Mouse (Mus musculus) lung, embryonic 14.5 days (tissue): ENCODE measurements around the gene Rps11. TPM values are rescaled to one million over a fixed set of nuclear protein-coding genes. Genes with fewer than 3 reads are reported as not detected.
"Not testable (repeated sequence)": the region's sequence is repeated elsewhere in the genome, so short reads cannot be mapped to it uniquely, and the experiment has no call there.

ENCODE experiments used
- ATAC-seq: fragments of 200-750 bp; cut with Nextera tagmentation; 2 replicates; pipeline ENCODE4 v1.8.0; 2017; ENCODE audit warnings: mild to moderate bottlenecking, moderate TSS enrichment, moderate library complexity; ENCODE audit not compliant: insufficient read depth
- DNase-seq: peaks from one replicate; pipeline ENCODE4 v3.0.0-alpha.2; 2015
- H3K27ac ChIP-seq: fragments of 300-500 bp; sonication (generic); 2 replicates; pipeline ENCODE4 v1.5.1; 2014; ENCODE audit warnings: low read depth, mild to moderate bottlenecking, moderate library complexity
- H3K27me3 ChIP-seq: fragments of 300-500 bp; sonication (generic); 2 replicates; pipeline ENCODE4 v1.6.1; 2014; ENCODE audit warnings: low read length, control low read depth; ENCODE audit not compliant: insufficient read depth
- H3K36me3 ChIP-seq: fragments of 300-500 bp; sonication (generic); 2 replicates; pipeline ENCODE4 v1.6.1; 2014; ENCODE audit warnings: control low read depth; ENCODE audit not compliant: insufficient read depth
- H3K4me1 ChIP-seq: fragments of 300-500 bp; sonication (generic); 2 replicates; pipeline ENCODE4 v1.6.1; 2014; ENCODE audit warnings: antibody characterized with exemption, control low read depth; ENCODE audit not compliant: insufficient read depth
- H3K4me2 ChIP-seq: fragments of 300-500 bp; sonication (generic); 2 replicates; pipeline ENCODE4 v1.6.1; 2014; ENCODE audit warnings: mild to moderate bottlenecking
- H3K4me3 ChIP-seq: fragments of 300-500 bp; sonication (generic); 2 replicates; pipeline ENCODE4 v1.5.1; 2014; ENCODE audit warnings: low read depth, low read length
- H3K9ac ChIP-seq: fragments of 300-500 bp; sonication (generic); 2 replicates; pipeline ENCODE4 v1.6.1; 2014
- H3K9me3 ChIP-seq: fragments of 300-500 bp; sonication (generic); 2 replicates; pipeline ENCODE4 v1.6.1; 2016; ENCODE audit warnings: low read depth, low read length, control low read depth
- CTCF ChIP-seq: IDR thresholded peaks from 2 replicates; pipeline ENCODE4 v1.5.1; 2016; ENCODE audit warnings: antibody characterized with exemption, low read depth
- WGBS: fragments of 180-500 bp; shearing (Covaris S2); extraction: QIAGEN DNeasy Blood & Tissue Kit; methylation state at CpG from one replicate; pipeline ENCODE4 v1.1.7; 2014; 5-methylcytosine and 5-hydroxymethylcytosine counted together
- polyA plus RNA-seq: library from polyadenylated mRNA; unstranded; fragments of >200 nt; fragmentation: Nextera tagmentation; extraction: Ambion mirVana; gene quantifications from 2 replicates; pipeline ENCODE4 v1.2.1, GENCODE M21; 2014

Gene Rps11
- polyA plus RNA-seq = 1,873 and 1,878 TPM in 2 replicates

GRCm38 (mm10) chr7:45124224-45125143 is at the start of gene Rps11:
Gene Rps11 (minus strand): TSS chr7:45124439.
- peaks cover 73% of the 10 kb centered on the region for H3K36me3 ChIP-seq
- peaks cover 15% of the 10 kb centered on the region for H3K4me1 ChIP-seq
- H3K4me3 ChIP-seq = peak within 1 kb of the TSS; percentile 99
- H3K27me3 ChIP-seq = no peaks in the 10 kb centered on the region
- H3K4me2 ChIP-seq = peak within 1 kb of the TSS; percentile 92
- TF ChIP-seq CTCF = no peak
- H3K9ac ChIP-seq = peak within 1 kb of the TSS; percentile 98
- WGBS = under 1% methylated on average over 59 of the region's 59 CpGs
- peak; percentile 79 for ATAC-seq
- no peaks in the 10 kb centered on the region for H3K9me3 ChIP-seq
- peak within 1 kb of the TSS; percentile 95 for H3K27ac ChIP-seq
- peak; percentile 100 for DNase-seq

- H3K36me3 ChIP-seq, H3K4me3 ChIP-seq, H3K4me1 ChIP-seq, ATAC-seq, H3K27ac ChIP-seq, DNase-seq, H3K9ac ChIP-seq, H3K4me2 ChIP-seq: not testable (repeated sequence)
- peak; percentile 55 for TF ChIP-seq CTCF
- peaks cover 65% of the 10 kb centered on the region for H3K27me3 ChIP-seq
- 75% methylated on average over 1 of the region's 1 CpGs for WGBS
- peaks cover 17% of the 10 kb centered on the region for H3K9me3 ChIP-seq
Measured at GRCm38 (mm10) chr7:45173772-45174171, 49.5 kb upstream of the Rps11 start.

- Histone ChIP-seq H3K9me3 (peaks cover 17% of the 10 kb centered on the region), H3K4me2 (no peak overlapping the region), H3K4me1 (no peaks in the 10 kb centered on the region), H3K9ac (no peak overlapping the region), H3K4me3 (no peak overlapping the region), H3K36me3 (no peaks in the 10 kb centered on the region), H3K27me3 (peaks cover 65% of the 10 kb centered on the region), H3K27ac (no peak overlapping the region)
- DNase-seq (no peak), ATAC-seq (no peak)
- peak; percentile 46 for TF ChIP-seq CTCF
- 54% methylated on average over 7 of the region's 7 CpGs for WGBS
Measured at GRCm38 (mm10) chr7:45172974-45173373, 48.7 kb upstream of the Rps11 start.

- no peak for TF ChIP-seq CTCF
- Histone ChIP-seq H3K4me3 (no peak overlapping the region), H3K4me1 (no peaks in the 10 kb centered on the region), H3K27ac (no peak overlapping the region), H3K27me3 (peaks cover 65% of the 10 kb centered on the region), H3K36me3 (no peaks in the 10 kb centered on the region), H3K4me2 (no peak overlapping the region), H3K9ac (no peak overlapping the region), H3K9me3 (peaks cover 17% of the 10 kb centered on the region)
- no peak for ATAC-seq
- WGBS = 85% methylated on average over 3 of the region's 3 CpGs
- no peak for DNase-seq
Measured at GRCm38 (mm10) chr7:45169495-45169894, 45.3 kb upstream of the Rps11 start.

- H3K36me3 ChIP-seq = no peaks in the 10 kb centered on the region
- no peaks in the 10 kb centered on the region for H3K4me1 ChIP-seq
- DNase-seq (no peak), ATAC-seq (no peak)
- no peak for TF ChIP-seq CTCF
- H3K4me2 ChIP-seq = no peak overlapping the region
- WGBS = 6% methylated on average over 24 of the region's 24 CpGs
- H3K4me3 ChIP-seq = no peak overlapping the region
- H3K9ac ChIP-seq = no peak overlapping the region
- H3K27ac ChIP-seq = no peak overlapping the region
- H3K9me3 ChIP-seq = peaks cover 17% of the 10 kb centered on the region
- H3K27me3 ChIP-seq = peaks cover 67% of the 10 kb centered on the region
Measured at GRCm38 (mm10) chr7:45168656-45169055, 44.4 kb upstream of the Rps11 start.

GRCm38 (mm10) chr7:45167761-45168445 is 43.7 kb upstream of the Rps11 start:
- ATAC-seq (no peak), DNase-seq (no peak)
- Histone ChIP-seq H3K4me2 (no peak overlapping the region), H3K4me1 (no peaks in the 10 kb centered on the region), H3K27me3 (peaks cover 74% of the 10 kb centered on the region), H3K9ac (no peak overlapping the region), H3K36me3 (no peaks in the 10 kb centered on the region), H3K9me3 (peaks cover 17% of the 10 kb centered on the region), H3K4me3 (no peak overlapping the region), H3K27ac (no peak overlapping the region)
- 3% methylated on average over 19 of the region's 19 CpGs for WGBS
- TF ChIP-seq CTCF = no peak

GRCm38 (mm10) chr7:45166950-45167401 is 42.7 kb upstream of the Rps11 start:
- WGBS = 15% methylated on average over 9 of the region's 10 CpGs

More at GRCm38 (mm10) chr7:45166950-45167401, 42.7 kb upstream of the Rps11 start:
- Histone ChIP-seq H3K9me3 (peaks cover 17% of the 10 kb centered on the region), H3K4me3 (no peak overlapping the region), H3K9ac (no peak overlapping the region), H3K27ac (no peak overlapping the region), H3K36me3 (no peaks in the 10 kb centered on the region), H3K4me1 (peaks cover 4% of the 10 kb centered on the region; the same call in 1 of the 2 replicates), H3K4me2 (no peak overlapping the region), H3K27me3 (peaks cover 80% of the 10 kb centered on the region)
- no peak for TF ChIP-seq CTCF
- ATAC-seq = no peak
- no peak for DNase-seq
